Mouse (Mus musculus) ES-E14 (cell line): ENCODE measurements at regions not wholly inside any gene's neighbourhood (a gene's known extent, or its start where the extent isn't known, plus 50 kb on each side); places are given as distances from the start of the nearest gene placed in this dataset.

ENCODE experiments used
- DNase-seq: peaks from one replicate; pipeline ENCODE4 v3.0.0-alpha.2; 2013; ENCODE audit warnings: low read depth, low spot score
- H3K27ac ChIP-seq: 2 replicates; pipeline ENCODE4 v1.5.1; 2012; ENCODE audit warnings: low read depth, mild to moderate bottlenecking, low read length, moderate library complexity, mixed read lengths; ENCODE audit not compliant: poor library complexity, insufficient read depth, severe bottlenecking
- H3K36me3 ChIP-seq: 2 replicates; pipeline ENCODE4 v1.6.1; 2012; ENCODE audit warnings: mild to moderate bottlenecking, low read length, moderate library complexity, mixed read lengths; ENCODE audit not compliant: control insufficient read depth, poor library complexity, insufficient read depth, severe bottlenecking
- H3K4me1 ChIP-seq, 2 experiments: fragments of 150-350 bp in 1 of 2; sonication (generic) in 1 of 2; 2 replicates each; pipeline ENCODE4 v1.6.1; 2012; ENCODE audit warnings: low read length in 2 of 2, mild to moderate bottlenecking in 1 of 2, mixed read lengths in 1 of 2; ENCODE audit not compliant: control insufficient read depth in 2 of 2, insufficient read depth in 2 of 2, poor library complexity in 1 of 2
- H3K4me3 ChIP-seq, 2 experiments: fragments of 150-350 bp in 1 of 2; sonication (generic) in 1 of 2; 2 replicates each; pipeline ENCODE4 v1.5.1; 2012; ENCODE audit warnings: low read length in 2 of 2, low read depth in 1 of 2, mild to moderate bottlenecking in 1 of 2, mixed read lengths in 1 of 2; ENCODE audit not compliant: insufficient read depth in 1 of 2, poor library complexity in 1 of 2, severe bottlenecking in 1 of 2
- H3K9ac ChIP-seq: 2 replicates; pipeline ENCODE4 v1.6.1; 2012; ENCODE audit warnings: low read depth, mild to moderate bottlenecking, low read length, mixed read lengths; ENCODE audit not compliant: poor library complexity, insufficient read depth, severe bottlenecking
- H3K9me3 ChIP-seq: fragments of 150-350 bp; sonication (generic); 2 replicates; pipeline ENCODE4 v1.6.1; 2012; ENCODE audit warnings: low read depth, mild to moderate bottlenecking, low read length; ENCODE audit not compliant: control insufficient read depth, insufficient read depth
- CHD2 ChIP-seq: IDR thresholded peaks from 2 replicates; pipeline ENCODE4 v1.6.1; 2014; ENCODE audit warnings: mild to moderate bottlenecking, low read depth, low read length, inconsistent platforms
- HCFC1 ChIP-seq: IDR thresholded peaks from 2 replicates; pipeline ENCODE4 v1.6.1; 2012; ENCODE audit warnings: low read length, inconsistent platforms, borderline replicate concordance; ENCODE audit not compliant: insufficient read depth
- MAFK ChIP-seq: IDR thresholded peaks from 2 replicates; pipeline ENCODE4 v1.6.1; 2014; ENCODE audit warnings: mild to moderate bottlenecking, low read depth, low read length, inconsistent platforms; ENCODE audit not compliant: insufficient read depth
- ZC3H11A ChIP-seq: IDR thresholded peaks from 2 replicates; pipeline ENCODE4 v1.6.1; 2012; ENCODE audit warnings: low read depth, mild to moderate bottlenecking, inconsistent platforms, low read length, borderline replicate concordance
- ZNF384 ChIP-seq: IDR thresholded peaks from 2 replicates; pipeline ENCODE4 v1.6.1; 2012; ENCODE audit warnings: low read depth, low read length, inconsistent platforms
- in situ Hi-C, 2 experiments: fragments of 600-800 bp; cut with MboI; formaldehyde crosslinking; loops; one replicate each; pipeline ENCODE4 v1.15.1; 2025; ENCODE audit warnings: low sequenced_read_pairs in 2 of 2, inconsistent platforms in 1 of 2; ENCODE audit not compliant: unreplicated experiment in 2 of 2

- H3K4me1 ChIP-seq, result no peaks in the 10 kb centered on the region
- no peak for DNase-seq
- in situ Hi-C loops, result no loop called here
- H3K36me3 ChIP-seq, result no peaks in the 10 kb centered on the region
- H3K9me3 ChIP-seq, result no peaks in the 10 kb centered on the region
- no peak overlapping the region for H3K4me3 ChIP-seq
- no peak for TF ChIP-seq CHD2
- TF ChIP-seq HCFC1, result no peak
- TF ChIP-seq ZC3H11A, result no peak
- no peak for TF ChIP-seq ZNF384
- no peak for TF ChIP-seq MAFK
- no peak overlapping the region for H3K9ac ChIP-seq
- no peak overlapping the region for H3K27ac ChIP-seq
These were observed 222.1 kb downstream of the Serpinb8 start for GRCm38 (mm10) chr1:107811859-107812258.

GRCm38 (mm10) chr1:107837877-107838276, 248.1 kb downstream of the Serpinb8 start:
- in situ Hi-C loops, result no loop called here
- Histone ChIP-seq H3K9ac (no peak overlapping the region), H3K4me1 (no peaks in the 10 kb centered on the region), H3K27ac (no peak overlapping the region), H3K4me3 (no peak overlapping the region), H3K36me3 (no peaks in the 10 kb centered on the region), H3K9me3 (no peaks in the 10 kb centered on the region)
- no peak for DNase-seq
- TF ChIP-seq HCFC1, result no peak
- TF ChIP-seq CHD2, result no peak
- TF ChIP-seq ZNF384, result no peak
- TF ChIP-seq ZC3H11A, result no peak
- no peak for TF ChIP-seq MAFK

DNA sequence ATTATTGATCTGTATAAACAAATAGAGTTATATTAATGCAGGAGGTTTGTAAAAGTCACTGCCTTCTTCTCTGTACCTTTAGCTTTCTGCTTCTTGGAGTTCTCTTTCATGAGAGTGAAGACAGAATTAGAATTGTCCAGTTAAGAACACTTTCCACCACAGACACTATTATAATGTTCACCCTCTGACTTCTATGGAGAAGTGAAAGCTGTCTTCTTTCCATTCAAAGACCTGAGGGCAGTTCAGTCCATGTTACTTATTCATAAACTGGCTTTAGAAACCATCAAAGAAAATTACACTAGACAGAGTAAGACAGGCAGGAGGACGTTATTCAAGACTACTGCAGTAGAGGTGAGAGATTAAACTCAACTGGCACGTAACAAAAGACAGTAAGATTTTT, 262.6 kb downstream of the Serpinb8 start:
- H3K27ac ChIP-seq, result no peak overlapping the region
- in situ Hi-C loops, result no loop called here
- no peaks in the 10 kb centered on the region for H3K36me3 ChIP-seq
- no peak for TF ChIP-seq ZC3H11A
- no peak for TF ChIP-seq ZNF384
- no peak for TF ChIP-seq CHD2
- TF ChIP-seq MAFK, result no peak
- no peak for TF ChIP-seq HCFC1
- H3K9me3 ChIP-seq, result no peaks in the 10 kb centered on the region
- H3K4me1 ChIP-seq, result no peaks in the 10 kb centered on the region
- H3K4me3 ChIP-seq, result no peak overlapping the region
- H3K9ac ChIP-seq, result no peak overlapping the region
- no peak for DNase-seq

GRCm38 (mm10) chr1:107853001-107853400, 263.2 kb downstream of the Serpinb8 start:
- in situ Hi-C loops, result no loop called here
- Histone ChIP-seq H3K36me3 (no peaks in the 10 kb centered on the region), H3K4me1 (no peaks in the 10 kb centered on the region), H3K9ac (no peak overlapping the region), H3K9me3 (no peaks in the 10 kb centered on the region), H3K4me3 (no peak overlapping the region), H3K27ac (no peak overlapping the region)
- TF ChIP-seq ZC3H11A (no peak), ZNF384 (no peak), CHD2 (no peak), HCFC1 (no peak), MAFK (no peak)
- no peak for DNase-seq

DNA sequence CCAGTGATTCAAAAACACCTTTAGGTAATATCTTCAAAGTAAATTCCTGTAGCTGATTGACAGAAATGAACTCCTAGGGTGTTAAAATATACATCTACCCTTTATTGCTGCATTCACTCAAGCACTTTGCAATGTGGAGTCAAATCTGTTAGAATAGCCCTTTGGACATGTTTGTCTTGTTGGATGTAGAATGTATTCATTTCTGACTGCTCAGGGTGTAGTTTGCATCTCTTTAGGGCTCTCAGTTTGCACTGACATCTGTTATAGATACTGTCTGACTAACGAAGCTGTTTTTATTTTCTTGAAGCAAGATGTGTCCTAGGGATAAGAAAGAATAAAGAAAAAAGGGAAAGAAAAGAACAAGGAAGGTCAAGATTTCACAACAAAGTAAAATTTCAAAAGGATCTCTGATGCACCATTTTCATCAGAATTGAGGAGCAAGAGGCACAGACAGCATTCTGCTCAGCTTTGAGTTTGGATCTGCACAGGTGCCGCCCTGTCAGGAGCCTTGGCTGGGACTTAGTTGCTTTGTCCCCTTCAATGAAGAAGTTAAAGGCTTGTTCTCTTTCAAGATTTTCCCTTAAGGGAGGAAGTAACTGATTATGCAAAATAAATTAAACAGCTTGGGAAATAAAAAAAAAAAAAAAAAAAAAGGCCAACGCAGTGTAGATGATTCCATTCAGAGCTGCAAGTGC, 308.1 kb downstream of the Serpinb8 start:
- H3K36me3 ChIP-seq, result no peaks in the 10 kb centered on the region
- no peak overlapping the region for H3K27ac ChIP-seq
- TF ChIP-seq HCFC1 (no peak), ZC3H11A (no peak), MAFK (no peak), ZNF384 (no peak), CHD2 (no peak)
- H3K9me3 ChIP-seq, result no peaks in the 10 kb centered on the region
- H3K4me1 ChIP-seq, result no peaks in the 10 kb centered on the region
- no peak for DNase-seq
- no peak overlapping the region for H3K9ac ChIP-seq
- no peak overlapping the region for H3K4me3 ChIP-seq
- in situ Hi-C loops, result no loop called here
